Mouse (Mus musculus): Measurements from ENCODE around the gene Pgs1. TPM values are rescaled to one million over a fixed set of nuclear protein-coding genes. Genes with fewer than 3 reads are reported as not detected.

The Pgs1 gene
- polyA plus RNA-seq, 1 experiment from 2014 or later = 21.9 TPM

- no peaks in the 10 kb centered on the region for H3K36me3 ChIP-seq
- no peak for ATAC-seq (replicated peaks; ENCODE audit: insufficient number of reproducible peaks, insufficient read depth, low FRiP score, low read depth)
- no peak overlapping the region for H3K4me3 ChIP-seq
- no peaks in the 10 kb centered on the region for H3K9me3 ChIP-seq (replicated peaks)
- WGBS = 67% methylated on average over 9 of the region's 9 CpGs
- peaks cover 40% of the 10 kb centered on the region for H3K4me1 ChIP-seq (replicated peaks)
- H3K4me2 ChIP-seq = no peak overlapping the region
- no peaks in the 10 kb centered on the region for H3K27me3 ChIP-seq
- no peak overlapping the region for H3K27ac ChIP-seq
- no peak overlapping the region for H3K9ac ChIP-seq
Measured at GRCm38 (mm10) chr11:117952174-117952933, 33.7 kb upstream of the Pgs1 start.

GRCm38 (mm10) chr11:117954094-117954493 is 32.0 kb upstream of the Pgs1 start:
- ATAC-seq (replicated peaks; ENCODE audit: insufficient number of reproducible peaks, insufficient read depth, low FRiP score, low read depth) = no peak
- WGBS = 56% methylated on average over 2 of the region's 2 CpGs

GRCm38 (mm10) chr11:117954819-117955218 is 31.3 kb upstream of the Pgs1 start:
- Histone ChIP-seq H3K4me2 (no peak overlapping the region), H3K4me3 (no peak overlapping the region), H3K9me3 (replicated peaks) (no peaks in the 10 kb centered on the region), H3K4me1 (replicated peaks) (peaks cover 47% of the 10 kb centered on the region), H3K27me3 (no peaks in the 10 kb centered on the region), H3K9ac (no peak overlapping the region), H3K27ac (no peak overlapping the region), H3K36me3 (no peaks in the 10 kb centered on the region)
- ATAC-seq (replicated peaks; ENCODE audit: insufficient number of reproducible peaks, insufficient read depth, low FRiP score, low read depth) = no peak
- 78% methylated on average over 9 of the region's 9 CpGs for WGBS

More at GRCm38 (mm10) chr11:117954094-117954493, 32.0 kb upstream of the Pgs1 start:
- H3K4me3 ChIP-seq = no peak overlapping the region
- no peaks in the 10 kb centered on the region for H3K9me3 ChIP-seq (replicated peaks)
- no peak overlapping the region for H3K27ac ChIP-seq
- H3K4me2 ChIP-seq = no peak overlapping the region
- H3K27me3 ChIP-seq = no peaks in the 10 kb centered on the region
- H3K9ac ChIP-seq = no peak overlapping the region
- no peaks in the 10 kb centered on the region for H3K36me3 ChIP-seq
- H3K4me1 ChIP-seq (replicated peaks) = peaks cover 49% of the 10 kb centered on the region

- Histone ChIP-seq H3K27ac (no peak overlapping the region), H3K4me2 (no peak overlapping the region), H3K36me3 (no peaks in the 10 kb centered on the region), H3K4me3 (no peak overlapping the region), H3K4me1 (replicated peaks) (peaks cover 49% of the 10 kb centered on the region), H3K27me3 (no peaks in the 10 kb centered on the region), H3K9ac (no peak overlapping the region), H3K9me3 (replicated peaks) (no peaks in the 10 kb centered on the region)
- 63% methylated on average over 13 of the region's 13 CpGs for WGBS
- no peak for ATAC-seq (replicated peaks; ENCODE audit: insufficient number of reproducible peaks, insufficient read depth, low FRiP score, low read depth)
Measured at GRCm38 (mm10) chr11:117955621-117956020, 30.5 kb upstream of the Pgs1 start.

- Histone ChIP-seq H3K4me3 (no peak overlapping the region), H3K9me3 (replicated peaks) (no peaks in the 10 kb centered on the region), H3K27me3 (no peaks in the 10 kb centered on the region), H3K4me1 (replicated peaks) (peaks cover 58% of the 10 kb centered on the region), H3K27ac (no peak overlapping the region), H3K36me3 (no peaks in the 10 kb centered on the region), H3K4me2 (no peak overlapping the region), H3K9ac (no peak overlapping the region)
- WGBS = 41% methylated on average over 7 of the region's 7 CpGs
- no peak for ATAC-seq (replicated peaks; ENCODE audit: insufficient number of reproducible peaks, insufficient read depth, low FRiP score, low read depth)
Measured at GRCm38 (mm10) chr11:117958197-117958596, 27.9 kb upstream of the Pgs1 start.

- Histone ChIP-seq H3K27ac (no peak overlapping the region), H3K4me3 (no peak overlapping the region), H3K4me2 (no peak overlapping the region), H3K36me3 (no peaks in the 10 kb centered on the region), H3K4me1 (replicated peaks) (peaks cover 63% of the 10 kb centered on the region), H3K9me3 (replicated peaks) (no peaks in the 10 kb centered on the region), H3K9ac (no peak overlapping the region), H3K27me3 (no peaks in the 10 kb centered on the region)
- WGBS = 85% methylated on average over 4 of the region's 4 CpGs
- ATAC-seq (replicated peaks; ENCODE audit: insufficient number of reproducible peaks, insufficient read depth, low FRiP score, low read depth) = no peak
Measured at GRCm38 (mm10) chr11:117959166-117959565, 26.9 kb upstream of the Pgs1 start.

- no peak for ATAC-seq (replicated peaks; ENCODE audit: insufficient number of reproducible peaks, insufficient read depth, low FRiP score, low read depth)
- no peaks in the 10 kb centered on the region for H3K27me3 ChIP-seq
- H3K4me2 ChIP-seq = peak overlapping the region; percentile 14
- peaks cover 64% of the 10 kb centered on the region for H3K4me1 ChIP-seq (replicated peaks)
- no peak overlapping the region for H3K4me3 ChIP-seq
- peak overlapping the region; percentile 17; the same call in 1 of the 2 replicates for H3K27ac ChIP-seq
- WGBS = 49% methylated on average over 17 of the region's 17 CpGs
- H3K9me3 ChIP-seq (replicated peaks) = no peaks in the 10 kb centered on the region
- no peaks in the 10 kb centered on the region for H3K36me3 ChIP-seq
- no peak overlapping the region for H3K9ac ChIP-seq
Measured at GRCm38 (mm10) chr11:117959741-117960381, 26.2 kb upstream of the Pgs1 start.

DNA sequence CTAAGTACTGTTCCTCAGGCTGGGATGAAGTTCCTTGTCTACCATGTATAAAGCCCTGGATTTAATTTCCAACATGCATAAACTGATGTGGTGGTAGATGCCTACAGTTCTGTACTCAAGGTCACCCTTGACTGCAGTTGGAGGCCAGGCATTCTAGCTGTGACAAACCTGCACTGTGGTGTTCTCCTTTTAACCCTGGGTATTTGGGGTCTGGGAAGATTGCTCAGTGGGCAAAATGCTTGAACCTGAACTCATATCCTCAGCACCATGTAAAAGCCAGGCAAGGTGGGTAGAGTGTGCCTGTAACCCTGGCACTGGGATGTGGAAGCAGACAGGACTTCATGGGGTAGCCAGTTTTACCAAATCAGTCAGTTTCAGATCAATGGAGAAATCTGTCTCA is 25.5 kb upstream of the Pgs1 start:
- Histone ChIP-seq H3K9me3 (replicated peaks) (no peaks in the 10 kb centered on the region), H3K4me2 (no peak overlapping the region), H3K9ac (no peak overlapping the region), H3K27ac (no peak overlapping the region), H3K36me3 (no peaks in the 10 kb centered on the region), H3K4me1 (replicated peaks) (peaks cover 70% of the 10 kb centered on the region), H3K4me3 (no peak overlapping the region), H3K27me3 (no peaks in the 10 kb centered on the region)
- ATAC-seq (replicated peaks; ENCODE audit: insufficient number of reproducible peaks, insufficient read depth, low FRiP score, low read depth) = no peak

DNA sequence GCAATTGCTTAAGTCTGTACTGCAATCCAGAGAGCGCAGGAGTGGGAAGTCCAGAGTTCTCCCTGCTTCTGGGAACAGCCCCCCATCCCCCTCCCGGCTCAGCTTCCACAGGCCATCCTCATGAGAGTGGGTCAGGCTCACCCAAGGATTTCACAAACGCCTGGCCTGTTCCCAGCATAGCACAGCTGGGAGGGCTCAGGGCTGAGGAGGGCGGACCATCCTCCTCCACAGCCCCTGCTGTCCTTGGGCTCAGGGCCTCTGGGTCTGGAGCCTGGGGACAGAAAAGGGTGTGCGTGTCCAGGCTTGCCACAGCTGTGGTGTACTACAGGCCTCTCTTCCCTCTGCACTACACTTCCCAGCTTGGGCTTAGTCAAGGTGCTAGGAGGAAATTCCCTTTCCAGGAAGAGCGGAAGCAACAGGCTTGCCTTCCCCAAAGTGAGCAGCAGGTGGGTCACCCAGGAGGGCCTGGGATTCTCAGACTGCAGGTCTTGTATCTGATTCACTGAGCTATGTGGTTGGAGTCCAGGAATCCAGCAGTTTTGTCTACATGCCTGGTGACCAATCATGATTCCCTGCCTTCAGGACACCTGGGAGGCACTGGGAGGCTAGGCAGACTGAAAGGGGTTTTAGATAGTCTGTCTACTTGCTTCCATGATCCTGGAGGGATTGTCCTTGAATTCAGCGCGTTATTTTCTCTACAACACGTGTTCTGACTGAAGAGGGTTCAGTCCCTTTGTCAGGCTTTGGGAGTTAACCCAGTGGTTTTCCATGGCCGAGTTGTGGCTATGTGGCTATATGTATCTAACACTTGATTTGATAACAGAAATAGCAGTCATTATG is 23.6 kb upstream of the Pgs1 start:
- H3K36me3 ChIP-seq = no peaks in the 10 kb centered on the region
- H3K27me3 ChIP-seq = peaks cover 14% of the 10 kb centered on the region
- peak overlapping the region; percentile 44 for H3K4me3 ChIP-seq
- peak overlapping the region; percentile 73; the same call in 1 of the 2 replicates for H3K4me2 ChIP-seq
- 0 out of 2 replicates have a peak overlapping the region, but pooled peaks have one; percentile 26 for H3K9ac ChIP-seq
- ATAC-seq (replicated peaks; ENCODE audit: insufficient number of reproducible peaks, insufficient read depth, low FRiP score, low read depth) = peak; percentile 27; the same call in 1 of the 2 replicates
- peak overlapping the region; percentile 89 for H3K27ac ChIP-seq
- no peaks in the 10 kb centered on the region for H3K9me3 ChIP-seq (replicated peaks)
- WGBS = 45% methylated on average over 10 of the region's 10 CpGs
- H3K4me1 ChIP-seq (replicated peaks) = peaks cover 82% of the 10 kb centered on the region

DNA sequence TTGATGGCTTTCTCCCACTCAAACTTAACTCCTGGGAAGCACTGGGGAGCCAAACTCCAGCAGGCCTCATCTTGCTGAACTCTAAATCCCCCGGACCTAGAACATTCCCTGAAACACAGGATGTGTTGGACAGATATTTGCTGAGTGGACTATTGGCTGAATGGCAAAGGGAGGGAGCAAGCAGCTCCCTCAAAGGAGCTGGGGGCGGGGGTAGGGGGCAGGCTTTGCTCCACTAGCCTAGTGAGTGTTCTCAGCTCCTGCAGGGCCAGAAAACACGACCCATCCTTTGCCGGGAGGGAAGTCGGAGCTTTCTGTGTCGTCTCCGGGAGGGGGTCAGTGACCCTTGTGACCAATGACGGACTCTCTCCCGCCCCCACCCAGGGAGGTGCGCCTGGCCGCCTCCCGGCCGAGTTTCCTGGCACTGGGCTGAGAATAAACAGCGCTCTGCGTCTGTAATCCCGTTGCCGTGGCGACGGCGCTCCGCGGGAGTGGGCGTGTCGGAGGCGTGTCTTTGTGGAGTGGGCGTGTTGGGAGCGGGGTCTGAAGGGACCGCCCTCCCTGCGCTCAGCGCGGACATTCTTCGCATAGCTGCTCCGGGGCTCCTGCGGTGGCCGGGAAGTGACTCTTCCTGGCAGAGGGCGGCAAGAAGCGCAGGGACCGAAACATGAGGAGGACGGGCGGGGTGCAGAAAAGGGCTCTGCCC is 22.9 kb upstream of the Pgs1 start:
- H3K4me1 ChIP-seq (replicated peaks) = peaks cover 84% of the 10 kb centered on the region
- peak overlapping the region; percentile 89 for H3K27ac ChIP-seq
- no peaks in the 10 kb centered on the region for H3K9me3 ChIP-seq (replicated peaks)
- peak overlapping the region; percentile 48; the same call in 1 of the 2 replicates for H3K9ac ChIP-seq
- H3K27me3 ChIP-seq = peaks cover 20% of the 10 kb centered on the region
- WGBS = under 1% methylated on average over 40 of the region's 40 CpGs
- peak overlapping the region; percentile 44 for H3K4me3 ChIP-seq
- no peaks in the 10 kb centered on the region for H3K36me3 ChIP-seq
- peak; percentile 90 for ATAC-seq (replicated peaks; ENCODE audit: insufficient number of reproducible peaks, insufficient read depth, low FRiP score, low read depth)
- H3K4me2 ChIP-seq = peak overlapping the region; percentile 73

Measured in heart, embryonic 15.5 days (tissue).